Mouse (Mus musculus): Measurements from ENCODE around the gene Sfxn1. TPM values are rescaled to one million over a fixed set of nuclear protein-coding genes. Genes with fewer than 3 reads are reported as not detected.

Gene Sfxn1
- polyA plus RNA-seq, 1 experiment from 2014 or later, result 63.8 TPM

DNA sequence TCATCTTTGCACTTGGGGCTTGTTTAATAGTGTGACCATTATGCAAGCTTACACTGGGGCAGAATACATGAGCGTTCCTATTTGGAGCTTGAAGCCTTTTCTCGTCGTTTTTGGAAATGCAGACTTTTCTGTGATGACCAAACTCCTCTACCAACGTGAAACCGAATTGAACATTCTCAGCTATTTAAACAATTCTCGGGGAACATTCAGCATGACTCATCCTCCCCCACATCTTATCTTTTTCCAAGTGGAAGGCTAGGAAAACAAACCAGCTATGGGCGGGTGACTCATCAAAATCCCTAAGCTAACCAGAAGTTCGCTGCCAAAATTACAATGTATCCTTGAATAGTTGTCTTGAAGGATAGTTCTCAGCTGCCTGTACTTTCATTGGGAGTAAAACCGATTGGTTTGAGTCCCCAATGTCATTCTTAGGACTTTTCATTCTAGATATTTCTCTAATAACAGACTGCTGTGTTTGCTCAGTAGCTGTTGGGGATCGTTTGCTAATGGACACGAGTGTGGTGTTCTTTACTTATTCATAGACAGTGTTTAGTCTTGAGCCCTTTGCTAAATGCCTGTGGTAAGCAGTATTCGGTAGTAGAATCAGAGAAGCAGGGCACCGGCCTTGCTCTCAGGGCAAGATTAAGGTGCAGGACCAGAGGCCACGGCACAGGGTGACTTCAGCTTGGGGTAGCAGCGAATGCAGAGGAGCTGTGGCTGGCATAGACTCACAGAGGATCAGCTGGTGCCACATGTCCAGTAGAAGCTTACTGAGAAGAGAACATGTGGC, 29.6 kb downstream of the Sfxn1 start:
- 64% methylated on average over 15 of the region's 15 CpGs for WGBS
- Histone ChIP-seq H3K4me2 (no peak overlapping the region), H3K36me3 (peaks cover 17% of the 10 kb centered on the region), H3K27ac (no peak overlapping the region), H3K9me3 (no peaks in the 10 kb centered on the region), H3K4me1 (no peaks in the 10 kb centered on the region), H3K4me3 (replicated peaks) (no peak overlapping the region), H3K27me3 (replicated peaks) (no peaks in the 10 kb centered on the region), H3K9ac (no peak overlapping the region)
- ATAC-seq (ENCODE audit: insufficient read depth, low FRiP score, low read depth), result no peak

DNA sequence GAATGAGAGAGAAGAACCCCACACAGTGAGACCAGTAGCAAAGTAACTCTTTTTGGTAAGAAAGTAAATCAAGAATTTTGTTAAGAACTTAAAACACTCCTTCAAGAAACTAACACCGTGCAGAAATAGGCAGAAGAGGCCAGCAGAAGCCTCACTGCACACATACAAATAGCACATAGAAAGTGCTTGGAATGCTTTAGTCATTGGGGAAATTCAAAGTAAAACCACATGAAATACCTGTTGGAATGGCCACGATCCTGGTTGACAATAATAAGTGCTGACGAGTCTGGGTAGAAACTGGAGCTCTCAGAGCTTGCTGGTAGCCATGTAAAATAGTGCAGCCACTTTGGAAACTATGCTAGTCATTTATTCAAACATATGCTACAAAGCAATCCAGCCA, 30.4 kb downstream of the Sfxn1 start:
- WGBS, result 86% methylated on average over 3 of the region's 3 CpGs

DNA sequence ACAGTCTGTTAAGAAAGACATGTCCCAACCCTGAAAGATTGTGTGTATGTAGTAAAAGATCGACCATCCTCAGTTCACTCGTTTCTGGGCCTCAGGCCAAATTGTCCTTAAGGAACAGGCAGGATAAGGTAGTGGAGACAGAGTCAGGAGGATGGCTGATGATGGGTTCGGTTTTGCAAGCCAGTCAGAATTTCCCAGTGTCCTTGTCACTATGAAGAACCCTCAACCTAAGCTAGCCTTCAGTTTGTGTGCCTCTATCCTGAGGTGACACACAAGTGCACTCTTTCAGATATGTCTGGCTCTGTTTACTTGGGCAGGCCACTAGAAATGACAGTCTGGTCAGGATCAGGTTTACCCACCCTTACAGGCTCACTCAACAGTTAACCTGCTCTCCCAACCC, 31.6 kb downstream of the Sfxn1 start:
- Histone ChIP-seq H3K9me3 (no peaks in the 10 kb centered on the region), H3K4me1 (no peaks in the 10 kb centered on the region), H3K9ac (no peak overlapping the region), H3K4me2 (no peak overlapping the region), H3K36me3 (peaks cover 20% of the 10 kb centered on the region), H3K27me3 (replicated peaks) (no peaks in the 10 kb centered on the region), H3K4me3 (replicated peaks) (no peak overlapping the region), H3K27ac (no peak overlapping the region)
- whole genome bisulfite sequencing, result 81% methylated on average over 3 of the region's 3 CpGs
- no peak for ATAC-seq (ENCODE audit: insufficient read depth, low FRiP score, low read depth)

More for the DNA sequence above, 30.4 kb downstream of the Sfxn1 start:
- H3K9ac ChIP-seq, result no peak overlapping the region
- no peak overlapping the region for H3K4me2 ChIP-seq
- H3K9me3 ChIP-seq, result no peaks in the 10 kb centered on the region
- peaks cover 20% of the 10 kb centered on the region for H3K36me3 ChIP-seq
- no peak overlapping the region for H3K4me3 ChIP-seq (replicated peaks)
- no peaks in the 10 kb centered on the region for H3K27me3 ChIP-seq (replicated peaks)
- ATAC-seq (ENCODE audit: insufficient read depth, low FRiP score, low read depth), result no peak
- H3K4me1 ChIP-seq, result no peaks in the 10 kb centered on the region
- H3K27ac ChIP-seq, result no peak overlapping the region

DNA sequence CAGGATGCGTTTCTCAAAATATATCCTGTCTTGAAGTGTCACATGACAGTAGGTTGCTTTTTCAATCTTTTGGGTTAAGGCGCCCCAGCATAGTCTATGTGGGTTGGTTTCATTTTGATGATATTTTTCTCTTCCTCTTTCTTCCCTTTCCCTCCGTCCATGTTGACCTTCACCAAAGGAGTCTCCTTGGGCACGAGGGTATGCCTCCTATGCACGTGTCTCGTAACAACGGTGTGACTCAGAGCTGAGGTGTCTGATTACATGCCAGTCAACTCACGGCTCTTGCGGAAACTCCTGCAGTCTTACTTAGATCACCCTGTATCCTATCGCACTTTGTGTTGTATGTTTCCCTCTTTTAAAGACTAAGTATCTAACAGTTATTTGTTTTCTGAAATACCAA, 32.2 kb downstream of the Sfxn1 start:
- no peak for ATAC-seq (ENCODE audit: insufficient read depth, low FRiP score, low read depth)
- 84% methylated on average over 10 of the region's 10 CpGs for WGBS
- Histone ChIP-seq H3K4me2 (no peak overlapping the region), H3K9ac (no peak overlapping the region), H3K36me3 (peaks cover 20% of the 10 kb centered on the region), H3K27me3 (replicated peaks) (no peaks in the 10 kb centered on the region), H3K27ac (no peak overlapping the region), H3K9me3 (no peaks in the 10 kb centered on the region), H3K4me3 (replicated peaks) (no peak overlapping the region), H3K4me1 (no peaks in the 10 kb centered on the region)

DNA sequence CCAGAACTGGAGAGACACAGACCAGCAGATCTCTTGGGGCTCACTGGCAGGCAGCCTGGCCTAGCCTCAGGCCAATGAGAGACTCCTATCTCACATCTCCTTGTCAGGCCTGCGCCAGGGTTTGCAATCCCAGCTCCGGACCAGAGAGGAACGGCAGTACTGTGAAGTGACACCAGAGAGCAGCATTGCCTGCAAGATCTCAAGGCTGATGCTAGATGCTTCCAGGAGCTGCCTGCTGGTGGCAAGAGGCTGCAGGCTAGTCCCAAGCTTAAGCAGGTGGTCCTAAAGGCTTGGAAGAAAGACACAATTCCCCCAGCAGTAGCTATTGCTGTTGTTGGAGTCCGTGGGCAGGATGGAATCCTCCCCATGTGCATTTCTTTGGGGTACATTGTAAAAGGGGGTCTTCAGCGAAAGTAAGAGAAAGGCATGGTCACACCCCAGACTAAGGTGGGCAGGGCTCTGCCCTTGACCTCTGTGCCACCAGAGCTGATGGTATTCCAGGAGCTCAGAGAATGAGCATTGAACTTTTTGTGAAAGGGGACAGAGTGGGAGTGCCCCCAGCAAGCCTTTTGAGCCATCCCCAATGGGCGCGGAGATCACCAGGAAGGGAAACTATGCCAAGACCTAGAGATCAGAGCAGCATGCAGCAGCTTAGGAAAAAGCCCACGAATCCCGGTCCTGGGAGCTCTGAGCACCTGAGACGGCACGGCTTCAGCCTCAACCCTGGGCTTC, 42.3 kb downstream of the Sfxn1 start:
- 56% methylated on average over 11 of the region's 11 CpGs for WGBS

DNA sequence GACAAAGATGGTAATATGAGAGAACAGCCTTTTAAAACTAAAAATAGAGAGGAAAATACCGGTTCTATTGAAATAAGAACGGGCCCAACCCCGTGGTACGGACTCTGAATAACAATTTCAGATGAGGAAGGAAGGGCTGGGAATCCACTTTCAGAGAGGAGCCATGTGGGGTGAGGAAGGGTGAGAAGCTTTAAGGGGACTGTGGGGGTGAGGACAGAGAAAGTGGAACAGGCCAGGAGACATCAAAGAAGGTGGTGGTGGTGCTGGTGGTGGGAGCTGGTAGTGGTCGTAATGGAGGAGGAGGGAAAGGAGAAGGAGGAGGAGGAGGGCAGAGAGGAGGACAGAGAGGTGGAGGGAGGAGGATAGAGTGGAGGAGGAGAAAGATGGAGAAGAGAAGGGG, 43.3 kb downstream of the Sfxn1 start:
- Histone ChIP-seq H3K4me3 (replicated peaks) (no peak overlapping the region), H3K9ac (no peak overlapping the region), H3K9me3 (no peaks in the 10 kb centered on the region), H3K36me3 (no peaks in the 10 kb centered on the region), H3K4me2 (no peak overlapping the region), H3K27ac (no peak overlapping the region), H3K27me3 (replicated peaks) (no peaks in the 10 kb centered on the region), H3K4me1 (no peaks in the 10 kb centered on the region)
- no peak for ATAC-seq (ENCODE audit: insufficient read depth, low FRiP score, low read depth)
- 64% methylated on average over 5 of the region's 5 CpGs for WGBS

More for the DNA sequence above, 42.3 kb downstream of the Sfxn1 start:
- Histone ChIP-seq H3K4me1 (no peaks in the 10 kb centered on the region), H3K27me3 (replicated peaks) (no peaks in the 10 kb centered on the region), H3K4me3 (replicated peaks) (no peak overlapping the region), H3K36me3 (no peaks in the 10 kb centered on the region), H3K27ac (no peak overlapping the region), H3K9ac (no peak overlapping the region), H3K4me2 (no peak overlapping the region), H3K9me3 (no peaks in the 10 kb centered on the region)
- ATAC-seq (ENCODE audit: insufficient read depth, low FRiP score, low read depth), result 0 out of 2 replicates have a peak, but pooled peaks have one; percentile 39

DNA sequence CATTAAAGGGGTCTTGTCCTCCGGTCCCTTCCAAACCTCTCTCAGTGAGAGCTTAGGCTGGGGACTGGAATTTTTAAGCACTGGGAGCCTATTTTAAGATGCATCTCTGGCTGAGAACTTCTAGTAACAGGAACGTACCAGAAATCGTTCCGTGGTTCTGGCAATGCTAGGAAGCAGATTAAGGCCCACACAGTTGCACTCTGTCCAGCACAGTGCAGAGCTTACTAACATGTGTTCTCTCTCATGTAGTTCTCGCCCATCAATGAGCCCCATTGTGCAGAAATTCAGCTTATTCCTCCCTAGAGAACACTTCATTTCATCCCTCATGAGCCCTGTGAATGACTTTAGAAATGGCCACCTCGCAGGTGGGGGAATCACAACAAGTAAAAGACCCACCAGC, 44.1 kb downstream of the Sfxn1 start:
- Histone ChIP-seq H3K36me3 (no peaks in the 10 kb centered on the region), H3K27me3 (replicated peaks) (no peaks in the 10 kb centered on the region), H3K4me1 (no peaks in the 10 kb centered on the region), H3K9me3 (no peaks in the 10 kb centered on the region), H3K9ac (no peak overlapping the region), H3K4me2 (no peak overlapping the region), H3K27ac (no peak overlapping the region), H3K4me3 (replicated peaks) (no peak overlapping the region)
- ATAC-seq (ENCODE audit: insufficient read depth, low FRiP score, low read depth), result no peak
- 77% methylated on average over 6 of the region's 6 CpGs for WGBS

DNA sequence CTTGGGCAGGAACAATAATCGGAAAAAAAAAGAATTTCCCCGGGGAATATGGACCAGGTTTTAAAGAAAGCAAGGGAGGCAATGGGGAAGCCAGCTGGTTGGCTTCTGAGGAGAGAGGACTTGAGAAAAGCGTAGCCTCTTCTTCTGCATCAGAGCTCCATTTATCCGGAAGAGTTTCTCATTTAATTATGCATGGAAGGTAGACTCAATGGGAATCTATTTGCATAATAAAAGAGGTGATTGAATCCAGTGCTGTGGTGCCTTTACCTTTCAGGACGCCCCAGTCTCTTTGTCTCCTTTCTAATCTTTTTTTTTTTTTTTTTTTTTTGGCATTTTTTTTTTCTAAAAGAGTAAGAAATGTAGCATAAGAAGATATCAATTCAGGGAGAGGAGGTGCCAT, 46.7 kb downstream of the Sfxn1 start:
- Histone ChIP-seq H3K4me2 (no peak overlapping the region), H3K36me3 (no peaks in the 10 kb centered on the region), H3K9ac (no peak overlapping the region), H3K27me3 (replicated peaks) (no peaks in the 10 kb centered on the region), H3K9me3 (no peaks in the 10 kb centered on the region), H3K4me3 (replicated peaks) (no peak overlapping the region), H3K27ac (no peak overlapping the region), H3K4me1 (no peaks in the 10 kb centered on the region)
- 53% methylated on average over 5 of the region's 5 CpGs for WGBS
- no peak for ATAC-seq (ENCODE audit: insufficient read depth, low FRiP score, low read depth)

DNA sequence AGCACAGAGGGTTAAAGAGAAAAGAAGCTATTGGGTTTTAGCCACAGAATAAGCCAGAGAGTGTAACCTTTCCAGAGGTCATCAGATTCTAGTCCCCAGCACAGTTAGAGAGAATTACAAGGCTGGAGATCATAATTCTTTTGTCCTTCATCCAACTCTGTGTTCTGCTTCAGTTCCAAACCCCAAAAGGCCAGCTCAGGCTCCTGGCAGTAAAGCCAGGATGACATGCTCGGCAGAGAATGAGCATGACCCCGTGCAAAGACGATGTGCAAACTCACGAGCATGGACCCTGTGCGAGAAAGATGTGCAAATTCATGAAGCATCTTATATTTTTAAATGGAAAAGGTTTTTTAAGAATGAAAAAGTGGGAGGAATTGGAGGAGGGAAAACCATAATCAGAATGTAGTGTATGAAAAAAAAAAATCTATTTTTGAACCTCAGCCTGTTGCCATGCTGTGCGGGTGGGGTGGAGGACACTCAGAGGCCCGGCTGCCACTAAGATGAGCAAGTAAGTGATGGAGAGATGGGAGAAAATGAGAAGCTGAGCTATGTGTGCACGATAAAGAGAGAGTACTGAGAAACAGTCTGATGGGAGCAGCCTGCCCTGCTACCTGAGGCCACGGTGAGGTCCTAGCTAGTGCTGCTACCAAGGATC, 66.2 kb downstream of the Sfxn1 start:
- no peaks in the 10 kb centered on the region for H3K9me3 ChIP-seq
- H3K4me2 ChIP-seq, result no peak overlapping the region
- no peak overlapping the region for H3K4me3 ChIP-seq (replicated peaks)
- no peaks in the 10 kb centered on the region for H3K36me3 ChIP-seq
- 78% methylated on average over 9 of the region's 9 CpGs for WGBS
- no peak overlapping the region for H3K9ac ChIP-seq
- no peaks in the 10 kb centered on the region for H3K4me1 ChIP-seq
- no peak for ATAC-seq (ENCODE audit: insufficient read depth, low FRiP score, low read depth)
- H3K27me3 ChIP-seq (replicated peaks), result no peaks in the 10 kb centered on the region
- H3K27ac ChIP-seq, result no peak overlapping the region

DNA sequence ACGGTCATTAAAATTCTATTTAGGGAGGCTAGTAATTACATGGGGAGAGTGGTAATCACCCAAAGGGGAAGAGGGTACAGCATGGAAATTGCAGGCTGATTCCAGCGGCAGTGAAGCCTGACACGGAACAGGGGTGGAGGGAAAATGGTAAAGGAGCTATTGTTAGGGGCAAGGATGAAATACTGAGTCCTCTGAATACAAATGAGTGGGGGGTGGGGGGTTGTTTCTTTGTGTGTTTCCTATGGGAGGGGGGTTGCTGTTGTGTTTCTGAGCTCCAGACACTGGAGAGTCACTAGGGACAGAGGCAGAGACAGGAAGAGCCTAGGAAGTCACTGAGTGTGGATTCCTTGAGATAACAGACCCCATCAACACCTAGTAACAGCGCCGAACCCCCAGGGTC, 72.1 kb downstream of the Sfxn1 start:
- Histone ChIP-seq H3K4me1 (no peaks in the 10 kb centered on the region), H3K27ac (no peak overlapping the region), H3K9ac (no peak overlapping the region), H3K4me3 (replicated peaks) (no peak overlapping the region), H3K36me3 (no peaks in the 10 kb centered on the region), H3K27me3 (replicated peaks) (no peaks in the 10 kb centered on the region), H3K4me2 (no peak overlapping the region), H3K9me3 (no peaks in the 10 kb centered on the region)
- 54% methylated on average over 5 of the region's 5 CpGs for WGBS
- ATAC-seq (ENCODE audit: insufficient read depth, low FRiP score, low read depth), result no peak

DNA sequence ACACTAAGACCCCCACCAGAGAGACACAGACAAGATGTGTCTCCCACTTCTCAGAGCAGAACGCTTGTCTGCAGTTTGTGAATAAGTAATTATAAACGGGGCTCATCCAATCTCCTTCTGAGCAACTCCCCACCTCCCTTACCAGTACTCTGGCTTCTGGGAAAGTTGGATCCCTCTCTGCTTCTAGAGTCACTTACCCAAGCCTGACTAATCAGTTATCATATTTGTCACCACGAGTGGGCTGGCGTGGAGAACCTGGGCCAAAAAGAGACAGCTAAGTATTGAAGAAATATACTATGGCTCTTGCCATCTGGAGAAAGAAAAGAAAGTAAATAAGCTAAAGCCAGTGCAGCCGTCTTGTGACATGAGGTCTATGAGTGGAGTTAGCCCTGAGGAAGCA, 73.0 kb downstream of the Sfxn1 start:
- Histone ChIP-seq H3K4me1 (no peaks in the 10 kb centered on the region), H3K36me3 (no peaks in the 10 kb centered on the region), H3K9me3 (no peaks in the 10 kb centered on the region), H3K4me2 (no peak overlapping the region), H3K27ac (no peak overlapping the region), H3K9ac (no peak overlapping the region), H3K27me3 (replicated peaks) (no peaks in the 10 kb centered on the region), H3K4me3 (replicated peaks) (no peak overlapping the region)
- WGBS, result 65% methylated on average over 5 of the region's 5 CpGs
- no peak for ATAC-seq (ENCODE audit: insufficient read depth, low FRiP score, low read depth)

DNA sequence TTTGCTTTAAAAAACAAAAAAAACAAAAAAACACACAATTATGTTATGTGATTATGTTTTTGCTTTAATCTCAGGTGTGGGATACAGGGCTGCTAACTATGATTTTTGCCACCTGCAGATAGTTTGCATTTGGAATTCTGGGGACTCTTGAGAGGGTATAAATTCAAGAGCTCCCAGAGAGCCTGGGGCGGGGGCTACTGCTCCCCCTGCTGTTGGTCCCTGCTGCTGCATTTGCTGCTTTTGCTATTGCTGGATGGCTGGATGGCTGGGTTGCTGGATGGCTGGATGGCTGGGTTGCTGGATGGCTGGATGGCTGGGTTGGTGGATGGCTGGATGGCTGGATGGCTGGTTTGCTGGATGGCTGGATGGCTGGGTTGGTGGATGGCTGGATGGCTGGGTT, 75.7 kb downstream of the Sfxn1 start:
- Histone ChIP-seq H3K9ac (no peak overlapping the region), H3K27ac (no peak overlapping the region), H3K4me2 (no peak overlapping the region), H3K4me3 (replicated peaks) (no peak overlapping the region), H3K36me3 (no peaks in the 10 kb centered on the region), H3K27me3 (replicated peaks) (no peaks in the 10 kb centered on the region), H3K9me3 (no peaks in the 10 kb centered on the region), H3K4me1 (no peaks in the 10 kb centered on the region)
- WGBS, result 77% methylated on average over 1 of the region's 1 CpGs
- ATAC-seq (ENCODE audit: insufficient read depth, low FRiP score, low read depth), result no peak

Measured in stomach, embryonic 15.5 days (tissue).